Mouse (Mus musculus): Measurements from ENCODE around the gene Baiap2. TPM values are rescaled to one million over a fixed set of nuclear protein-coding genes. Genes with fewer than 3 reads are reported as not detected.

Baiap2 gene
- total RNA-seq, 1 experiment from 2014 or later = 10.6 TPM

Other genes starting within 250 kb of the Baiap2 start
- 47.7 and 67.0 TPM in 2 replicates for gene Chmp6, start 29.3 kb upstream of the Baiap2 start, total RNA-seq (2017)
- 0.40 and 1.6 TPM in 2 replicates for gene Aatk, start 104.4 kb downstream of the Baiap2 start, total RNA-seq (2017)
- gene Cep131, start 144.1 kb downstream of the Baiap2 start, total RNA-seq (2017) = 22.5 and 25.5 TPM in 2 replicates
- 8.4 and 9.6 TPM in 2 replicates for gene Tepsin, start 156.0 kb downstream of the Baiap2 start, total RNA-seq (2017)
- 13.4 and 17.9 TPM in 2 replicates for gene Ndufaf8, start 156.2 kb downstream of the Baiap2 start, total RNA-seq (2017)
- 39.1 and 44.8 TPM in 2 replicates for gene Slc38a10, start 208.6 kb downstream of the Baiap2 start, total RNA-seq (2017)

Measured in hematopoietic stem cell, adult 5-6 weeks (primary cell).